Mouse (Mus musculus) ovary, postnatal 36 days (tissue): Measurements from ENCODE around the gene Tmem151a.
A peak's percentile ranks its signal among the peaks of the same experiment; 100 is the strongest.

Experiments
- DNase-seq: peaks from one replicate; pipeline ENCODE4 v3.0.0; 2022; ENCODE audit warnings: low spot score, mixed read lengths

The Tmem151a gene

DNA sequence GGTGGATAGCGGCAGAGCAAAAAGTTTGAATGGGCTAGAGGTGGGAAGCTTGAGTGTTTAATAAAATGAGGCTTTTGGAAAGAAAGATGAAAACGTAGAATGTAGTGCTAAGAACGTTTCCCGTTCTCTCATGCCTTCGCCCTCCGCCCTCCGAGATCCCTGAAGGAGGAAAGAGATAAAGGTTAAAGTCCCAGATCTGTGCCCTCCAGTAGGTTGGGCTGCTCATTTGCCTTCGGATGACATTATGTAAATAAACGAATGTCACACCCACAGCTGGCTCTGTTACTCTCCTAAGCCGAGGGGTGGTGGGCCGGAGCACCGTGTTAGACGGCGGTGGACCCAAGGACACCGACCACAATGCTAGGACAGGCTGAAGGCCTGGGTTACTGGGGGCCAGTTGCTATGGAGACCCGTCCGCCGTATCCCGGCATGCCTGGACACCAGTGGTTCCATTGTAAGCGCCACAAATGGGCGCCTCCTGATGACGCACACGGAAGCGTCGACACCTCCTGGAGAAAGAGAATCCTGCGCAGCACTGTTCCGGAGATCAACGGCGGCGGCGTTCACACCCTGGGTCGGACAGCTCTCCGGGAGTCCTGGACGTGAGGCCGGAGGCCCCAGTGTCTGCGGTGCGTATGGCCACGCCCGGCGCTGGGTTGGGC lies 44.3 kb downstream of the Tmem151a start, which contains the start of gene Brms1:
Brms1 (plus strand) TSS at position 493 of the 662 bp plus-strand sequence.
- peak; percentile 89 for DNase-seq

DNA sequence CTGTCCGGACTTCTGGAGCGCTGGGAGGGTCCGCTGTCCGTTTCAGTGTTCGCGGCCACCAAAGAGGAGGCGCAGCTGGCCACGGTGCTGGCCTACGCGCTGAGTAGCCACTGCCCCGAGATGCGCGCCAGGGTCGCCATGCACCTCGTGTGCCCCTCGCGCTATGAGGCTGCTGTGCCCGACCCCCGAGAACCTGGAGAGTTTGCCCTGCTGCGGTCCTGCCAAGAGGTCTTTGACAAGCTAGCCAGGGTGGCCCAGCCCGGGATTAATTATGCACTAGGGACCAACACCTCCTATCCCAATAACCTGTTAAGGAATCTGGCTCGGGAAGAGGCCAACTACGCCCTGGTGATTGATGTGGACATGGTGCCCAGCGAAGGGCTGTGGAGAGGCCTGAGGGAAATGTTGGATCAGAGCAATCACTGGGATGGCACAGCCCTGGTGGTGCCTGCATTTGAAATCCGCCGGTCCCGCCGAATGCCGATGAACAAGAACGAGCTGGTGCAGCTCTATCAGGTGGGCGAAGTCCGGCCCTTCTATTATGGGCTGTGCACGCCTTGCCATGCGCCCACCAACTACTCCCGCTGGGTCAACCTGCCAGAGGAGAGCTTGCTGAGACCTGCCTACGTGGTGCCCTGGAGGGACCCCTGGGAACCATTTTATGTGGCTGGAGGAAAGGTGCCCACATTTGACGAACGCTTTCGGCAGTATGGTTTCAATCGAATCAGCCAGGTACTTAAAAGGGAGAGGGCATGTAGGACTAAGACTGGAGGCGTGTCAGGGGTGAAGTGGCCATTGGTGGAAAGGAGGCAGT lies 45.8 kb downstream of the Tmem151a start:
- peak; percentile 41 for DNase-seq

DNA sequence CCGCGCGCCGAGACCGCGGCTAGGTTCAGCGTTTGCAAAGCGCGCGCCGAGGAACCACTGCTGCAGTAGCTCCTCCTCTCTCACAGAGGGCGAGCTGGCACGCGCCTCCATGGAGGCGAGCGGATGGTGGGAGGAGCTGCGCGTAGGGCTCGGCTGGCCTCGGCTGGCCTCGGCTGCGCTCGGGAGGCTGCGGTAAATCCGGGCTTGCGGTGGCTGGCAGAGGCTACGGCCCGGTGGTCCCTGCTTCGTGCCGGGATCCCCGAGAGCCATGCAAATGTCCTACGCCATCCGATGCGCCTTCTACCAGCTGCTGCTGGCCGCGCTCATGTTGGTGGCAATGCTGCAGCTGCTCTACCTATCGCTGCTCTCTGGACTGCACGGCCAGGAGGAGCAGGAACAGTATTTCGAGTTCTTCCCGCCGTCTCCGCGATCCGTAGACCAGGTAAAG lies 46.6 kb downstream of the Tmem151a start, which contains the start of the genes B4gat1 and AC124502.3:
B4gat1 (plus strand) TSS at position 118 of the 448 bp plus-strand sequence.
AC124502.3 (plus strand) TSS at position 183 of the 448 bp plus-strand sequence.
- peak; percentile 89 for DNase-seq

DNA sequence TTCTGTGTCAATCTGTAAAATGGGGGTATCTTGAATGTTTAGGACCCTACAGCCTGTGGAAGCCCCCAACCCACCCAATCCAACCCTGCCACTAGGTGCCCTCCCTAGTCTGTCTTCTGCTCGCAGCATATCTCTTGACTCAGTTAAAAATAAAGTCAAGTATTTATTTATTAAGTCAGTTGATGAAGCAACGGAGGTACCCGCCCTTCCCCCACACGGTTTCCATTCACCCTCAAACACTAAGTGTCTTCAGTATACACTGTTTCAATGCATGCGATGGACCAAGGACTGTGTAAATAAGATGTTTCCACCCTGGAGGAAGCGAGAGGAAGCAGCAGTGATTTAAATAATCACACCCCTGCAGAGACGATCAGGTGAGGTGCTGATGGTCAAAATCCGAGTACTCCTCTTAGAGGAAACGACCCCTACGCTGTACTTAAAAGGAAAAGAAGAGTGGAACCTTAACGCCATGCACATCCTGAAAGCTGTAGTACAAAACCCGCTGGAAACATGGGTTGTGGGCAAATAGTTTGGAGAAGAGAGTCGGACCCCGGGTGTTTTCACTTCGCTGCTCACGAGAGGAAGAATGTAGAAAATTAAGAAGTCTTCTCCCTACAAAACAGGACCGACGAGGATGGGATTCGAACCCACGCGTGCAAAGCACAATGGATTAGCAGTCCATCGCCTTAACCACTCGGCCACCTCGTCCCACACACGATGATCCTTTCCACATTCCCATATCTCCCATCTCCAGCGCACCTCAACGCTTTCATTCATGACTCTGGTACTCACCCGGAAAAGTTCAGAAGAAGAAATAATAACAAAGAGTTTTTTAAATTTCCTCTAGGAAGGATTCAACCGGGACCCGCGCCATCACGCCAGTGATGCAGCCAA lies 47.4 kb downstream of the Tmem151a start:
- peak; percentile 77 for DNase-seq

DNA sequence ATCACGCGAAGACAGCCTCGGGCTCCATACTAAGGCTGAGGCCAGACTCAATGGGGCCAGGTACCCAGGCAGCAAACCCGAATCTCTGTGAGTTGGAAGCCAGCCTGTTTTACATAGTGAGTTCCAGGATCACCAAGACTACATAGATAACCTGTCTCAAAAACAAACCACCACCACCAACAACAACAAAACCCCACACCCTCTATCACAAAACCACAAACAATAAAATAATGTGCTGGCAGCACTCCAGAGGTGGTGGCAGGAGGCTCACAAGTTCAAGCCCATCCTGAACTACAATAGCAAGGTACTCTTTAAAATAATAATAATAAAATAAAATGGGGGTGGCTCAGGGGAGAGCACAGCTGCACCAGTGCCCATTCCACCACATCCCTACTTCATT lies 48.8 kb downstream of the Tmem151a start:
- no peak for DNase-seq

DNA sequence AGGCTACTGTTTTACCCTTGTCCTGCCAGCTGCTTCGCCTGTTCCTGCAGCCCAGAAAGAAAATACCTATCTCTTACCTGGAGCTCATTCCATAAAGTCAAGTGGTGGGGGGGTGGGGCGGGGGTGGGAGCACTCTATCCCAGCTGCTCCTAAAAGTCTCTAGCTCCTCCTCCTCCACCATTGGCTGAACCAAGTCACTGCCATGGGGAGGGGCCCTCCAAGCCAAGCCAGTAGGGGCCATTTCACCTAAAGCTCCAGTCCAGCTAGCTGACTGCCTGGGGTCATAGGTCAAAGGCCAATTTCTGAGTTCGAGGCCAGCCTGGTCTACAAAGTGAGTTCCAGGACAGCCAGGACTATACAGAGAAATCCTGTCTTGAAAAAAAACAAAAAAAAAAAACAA lies 52.6 kb downstream of the Tmem151a start:
- no peak for DNase-seq

DNA sequence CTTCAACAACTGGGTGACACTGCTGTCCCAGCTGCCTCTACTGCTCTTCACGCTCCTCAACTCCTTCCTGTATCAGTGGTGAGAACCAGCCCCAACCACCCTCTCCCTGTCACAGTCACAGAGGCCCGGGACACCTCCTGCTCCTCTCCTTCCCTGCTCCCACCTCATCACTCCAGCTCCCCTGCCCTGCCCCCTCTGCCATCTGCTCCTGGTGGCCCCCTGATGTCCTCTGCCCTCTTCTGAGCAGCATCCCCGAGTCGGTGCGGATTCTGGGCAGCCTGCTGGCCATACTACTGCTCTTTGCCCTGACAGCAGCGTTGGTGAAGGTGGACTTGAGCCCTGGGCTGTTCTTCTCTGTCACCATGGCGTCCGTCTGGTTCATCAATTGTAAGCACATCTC lies 59.2 kb downstream of the Tmem151a start:
- DNase-seq: no peak

DNA sequence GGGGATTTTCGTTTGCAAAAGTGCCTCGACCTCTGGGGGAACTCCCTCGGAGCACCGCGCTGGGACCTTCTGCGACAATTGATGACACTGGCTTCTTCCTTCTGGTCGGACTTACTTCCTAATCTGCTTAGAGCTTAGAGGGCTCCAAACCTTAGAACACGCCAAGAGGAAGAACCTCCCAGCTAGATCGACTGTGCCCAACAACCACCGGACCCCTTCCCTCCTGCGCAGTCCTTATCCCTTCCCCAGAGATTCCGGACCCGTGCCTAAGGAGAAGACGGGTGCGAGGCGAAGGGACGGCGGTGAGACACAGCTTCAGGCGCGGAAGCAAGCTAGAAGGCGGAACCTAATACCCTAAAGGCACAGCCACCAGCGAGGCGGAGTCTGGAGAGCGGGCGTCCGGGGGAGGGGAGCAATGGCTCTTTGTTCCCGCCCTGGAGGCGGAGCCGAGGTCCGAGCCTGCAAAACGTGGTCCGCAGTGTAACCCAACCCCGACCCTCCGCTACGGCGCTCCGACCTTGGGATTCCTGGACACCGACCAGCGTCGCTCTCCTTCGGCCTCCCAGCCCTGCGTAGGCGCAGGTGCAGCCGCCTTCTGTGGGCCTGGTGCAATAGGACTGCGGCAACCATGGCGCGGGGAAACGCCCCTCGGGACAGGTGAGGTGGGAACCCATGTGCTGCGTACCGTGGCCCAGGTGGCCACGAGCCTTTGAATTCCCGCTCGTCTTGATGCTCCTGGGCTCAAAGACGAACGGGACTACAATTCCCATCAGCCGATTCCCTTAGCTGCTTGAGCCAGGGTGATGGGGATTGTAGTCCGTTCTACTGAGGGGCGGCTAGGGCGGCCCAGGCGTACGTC lies 61.5 kb downstream of the Tmem151a start, which contains the start of gene Slc29a2:
Slc29a2 (plus strand) TSS at position 240 of the 859 bp plus-strand sequence.
- DNase-seq: peak; percentile 96

DNA sequence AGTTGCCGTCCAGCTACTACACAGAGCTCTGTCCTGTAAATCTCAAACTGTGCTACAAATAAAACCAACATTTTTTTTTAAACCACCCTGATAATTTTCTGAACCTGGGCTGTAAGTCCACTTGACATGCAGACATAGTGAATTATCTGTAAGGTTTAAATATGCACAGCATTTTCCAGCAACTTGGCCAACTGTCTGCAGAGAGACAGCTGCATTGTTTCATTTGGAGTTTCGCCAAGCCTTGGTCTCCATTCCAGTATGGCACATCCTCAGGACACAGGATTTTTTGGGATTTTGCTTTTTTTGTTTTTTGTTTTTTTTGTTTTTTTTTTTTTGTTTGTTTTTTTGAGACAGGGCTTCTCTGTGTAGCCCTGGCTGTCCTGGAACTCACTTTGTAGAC lies 63.9 kb downstream of the Tmem151a start:
- no peak for DNase-seq
